Mouse (Mus musculus): ENCODE results near the gene Ccrl2.

Ccrl2 gene

GRCm38 (mm10) chr9:111058943-111059556 is 1.7 kb upstream of the Ccrl2 start:
- DNase-seq = no peak

GRCm38 (mm10) chr9:111057544-111058370 is 438 bp upstream of the Ccrl2 start:
- DNase-seq = no peak

GRCm38 (mm10) chr9:111056519-111056797 is 861 bp downstream of the Ccrl2 start:
- DNase-seq = no peak

GRCm38 (mm10) chr9:111055800-111056518 is 1.4 kb downstream of the Ccrl2 start:
- DNase-seq = no peak

- no peak for DNase-seq
Measured at GRCm38 (mm10) chr9:111054923-111055322, 2.4 kb downstream of the Ccrl2 start.

- DNase-seq = peak; percentile 29 to 58
Measured at GRCm38 (mm10) chr9:111048452-111048851, 8.9 kb downstream of the Ccrl2 start.

- peak in 1 of 2 experiments; percentile 22 for DNase-seq
Measured at GRCm38 (mm10) chr9:111047266-111047665, 10.1 kb downstream of the Ccrl2 start.

- DNase-seq = no peak
Measured at GRCm38 (mm10) chr9:111046222-111046621, 11.1 kb downstream of the Ccrl2 start.

- peak; percentile 75 to 78 for DNase-seq
Measured at GRCm38 (mm10) chr9:111042266-111042665, 15.1 kb downstream of the Ccrl2 start.

- DNase-seq = peak; percentile 72
Measured at GRCm38 (mm10) chr9:111039966-111040365, 17.4 kb downstream of the Ccrl2 start.

GRCm38 (mm10) chr9:111033717-111034116 is 23.6 kb downstream of the Ccrl2 start:
- no peak for DNase-seq

- DNase-seq = no peak
Measured at GRCm38 (mm10) chr9:111026791-111027190, 30.5 kb downstream of the Ccrl2 start.

- no peak for DNase-seq
Measured at GRCm38 (mm10) chr9:111019022-111019421, 38.3 kb downstream of the Ccrl2 start, which contains the start of gene Ltf. Ltf (plus strand) TSS chr9:111019271.

GRCm38 (mm10) chr9:111015658-111016057 is 41.7 kb downstream of the Ccrl2 start:
- DNase-seq = no peak

- DNase-seq = peak; percentile 49 to 52
Measured at GRCm38 (mm10) chr9:111012041-111012440, 45.3 kb downstream of the Ccrl2 start.

- peak; percentile 55 to 76 for DNase-seq
Measured at GRCm38 (mm10) chr9:111011550-111011949, 45.8 kb downstream of the Ccrl2 start.

GRCm38 (mm10) chr9:111009763-111010162 is 47.6 kb downstream of the Ccrl2 start:
- DNase-seq = no peak

GRCm38 (mm10) chr9:111006544-111006943 is 50.8 kb downstream of the Ccrl2 start:
- no peak for DNase-seq

Data from kidney, postnatal 25 days (tissue).